In the genomic region with DNA sequence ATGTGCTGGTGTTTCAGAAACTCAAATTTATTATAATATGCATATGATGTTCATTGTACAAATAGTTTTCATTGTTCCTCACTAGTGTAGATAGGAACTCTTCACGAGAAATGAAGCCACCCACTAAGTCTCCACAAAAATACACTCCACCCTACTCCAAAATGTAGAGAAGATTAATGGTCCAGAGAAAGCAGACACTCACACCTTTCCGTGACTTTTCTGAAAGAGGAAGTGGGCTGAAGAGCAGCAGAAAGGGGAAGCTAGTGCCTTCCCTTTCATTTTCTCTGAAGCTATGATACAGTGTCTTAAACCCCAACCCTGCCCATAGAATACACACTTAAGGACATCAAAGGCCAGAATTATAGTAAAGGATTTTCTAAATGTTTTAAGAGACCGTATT, we compare ENCODE assay signal across 23 mouse cellular contexts. TPM values are rescaled to one million over a fixed set of nuclear protein-coding genes. Genes with fewer than 3 reads are reported as not detected.
DNase-seq lines count a peak whose midpoint lies in the region; ATAC-seq and TF ChIP-seq lines count a peak whose summit lies in the region.
"Had no signal": no experiment of that assay in that cellular context is flagged by ENCODE, and none has a peak within 500 bp of the region (broad histone marks: within the 10 kb centered on the region; RNA-seq: fewer than 3 reads in every experiment).

No protein-coding gene starts in this region.

- TF ChIP-seq CTCF in bone marrow, adult 2 months (IDR thresholded peaks at IDR 0.05; ENCODE audit: control insufficient read depth, insufficient read depth, low read length), result no peak

- no peak for TF ChIP-seq POLR2A in bone marrow, adult 2 months (IDR thresholded peaks at IDR 0.05; ENCODE audit: borderline replicate concordance, control insufficient read depth, low read depth, low read length)

- WGBS in bone marrow, adult 2 months, result 5% methylated on average over 3 of the region's 3 CpGs

- H3K4me1 ChIP-seq in bone marrow, adult 2 months (ENCODE audit: control insufficient read depth, insufficient read depth, low read length), result peaks cover 6% of the 10 kb centered on the region
- H3K4me1 ChIP-seq: embryonic facial prominence, embryonic 10.5 days; limb, embryonic 12.5 days; neural tube, embryonic 13.5 days had no signal

- H3K27ac ChIP-seq in bone marrow, adult 2 months (ENCODE audit: control insufficient read depth, insufficient read depth, low read depth, low read length, poor library complexity), result peak overlapping the region; percentile 75; the same call in 1 of the 2 replicates
- H3K27ac ChIP-seq: embryonic facial prominence, embryonic 10.5 days; heart, embryonic 10.5 days; hindbrain, postnatal 0 days; layer of hippocampus, adult 2 months; limb, embryonic 12.5 days; liver, embryonic 15.5 days; neural tube, embryonic 13.5 days had no signal

- no peak overlapping the region for H3K4me3 ChIP-seq in bone marrow, adult 2 months (replicated peaks; ENCODE audit: control insufficient read depth, low read depth, low read length)
- H3K4me3 ChIP-seq: embryonic facial prominence, embryonic 10.5 days; heart, embryonic 10.5 days; layer of hippocampus, adult 2 months; limb, embryonic 12.5 days; liver, embryonic 15.5 days; neural tube, embryonic 13.5 days had no signal

- DNase-seq in lung, postnatal 36 days, result peak; percentile 34
- no peak for DNase-seq in lung, postnatal 10 days
- peak; percentile 61 for DNase-seq in CD4-positive helper T cell, adult 2 months (ENCODE audit: low read depth, low spot score)
- DNase-seq in layer of hippocampus, adult 18-20 months (ENCODE audit: low spot score in 2 of 2), result no peak
- no peak for DNase-seq in embryo, embryonic 10 days (ENCODE audit: low spot score)
- no peak for DNase-seq in adrenal gland, adult 18-20 months (ENCODE audit: low spot score in 2 of 2)
- DNase-seq: adrenal gland, adult 8-10 months; cerebellum, postnatal 10 days; forebrain, postnatal 0 days; kidney, adult 8-10 months; retina, postnatal 1 day; spleen, adult 18-20 months had no signal

- peak; percentile 92 for ATAC-seq in megakaryocyte, adult 5-6 weeks (ENCODE audit: poor library complexity, severe bottlenecking)
- ATAC-seq: forebrain, postnatal 0 days; hindbrain, postnatal 0 days had no signal

RNA-seq across cellular contexts. Expression of a gene that starts 19.8 kb away (rescaled TPM):
- polyA plus RNA-seq in bone marrow, adult 2 months (2011; ENCODE audit: insufficient read depth, insufficient read length, low replicate concordance, missing spikeins), result 4.4 and 10.4 TPM in 2 replicates
- 68.4 and 70.9 TPM in 2 replicates for total RNA-seq in megakaryocyte, adult 5-6 weeks (2015)
- total RNA-seq in megakaryocyte, adult 5-6 weeks (2017), result 85.4 and 89.4 TPM in 2 replicates
- 10 to 100 TPM; 50.6 to 54.4 TPM for total RNA-seq in layer of hippocampus, adult 18-20 months (2021)
- 10 to 100 TPM; 52.9 to 66.1 TPM for total RNA-seq in adrenal gland, adult 18-20 months (2021)

RNA-seq across cellular contexts. Expression of a gene that starts 56.1 kb away (rescaled TPM):
- not detected in 2 replicates for polyA plus RNA-seq in bone marrow, adult 2 months (2011; ENCODE audit: insufficient read depth, insufficient read length, low replicate concordance, missing spikeins)
- 1.2 and 3.2 TPM in 2 replicates for total RNA-seq in megakaryocyte, adult 5-6 weeks (2015)
- not detected in 2 replicates for total RNA-seq in megakaryocyte, adult 5-6 weeks (2017)
- 10 to 100 TPM in 1 of 2 experiments, 1 to 10 TPM in 1; 9.5 to 15.6 TPM for total RNA-seq in layer of hippocampus, adult 18-20 months (2021)
- total RNA-seq in adrenal gland, adult 18-20 months (2021), result 1 to 10 TPM; 6.5 to 9.2 TPM
- total RNA-seq: forebrain, postnatal 0 days; hindbrain, postnatal 0 days; midbrain, postnatal 0 days had no signal
- polyA plus RNA-seq: testis, adult 2 months had no signal

Comparison
In these comparisons a context has a peak if more than half of its experiments do, and no peak if none do; other contexts are left out.
1. DNase-seq: peak in lung, postnatal 36 days (single experiment) and CD4-positive helper T cell, adult 2 months (single experiment); none in lung, postnatal 10 days (single experiment), layer of hippocampus, adult 18-20 months (0 of 2), embryo, embryonic 10 days (single experiment) and adrenal gland, adult 18-20 months (0 of 2).